Mouse (Mus musculus) lung, adult 2 months (tissue): ENCODE results near the gene Cys1. TPM values are rescaled to one million over a fixed set of nuclear protein-coding genes. Genes with fewer than 3 reads are reported as not detected.

Source experiments
- DNase-seq: peaks from one replicate; pipeline ENCODE4 v3.0.0; 2022
- H3K4me1 ChIP-seq: fragments of 200-500 bp; 2 replicates; pipeline ENCODE4 v1.6.1; 2011; ENCODE audit warnings: low read length; ENCODE audit not compliant: control insufficient read depth, insufficient read depth
- H3K4me3 ChIP-seq: fragments of 200-500 bp; replicated peaks from 2 replicates; pipeline ENCODE3; 2011; ENCODE audit warnings: low read depth, mild to moderate bottlenecking, control low read depth, low read length; ENCODE audit errors: extremely low read depth
- CTCF ChIP-seq: fragments of 200-500 bp; IDR thresholded peaks from 2 replicates; pipeline ENCODE4 v1.5.1; 2011; ENCODE audit warnings: mild to moderate bottlenecking, low read length, control low read depth; ENCODE audit not compliant: insufficient read depth
- POLR2A ChIP-seq: fragments of 200-500 bp; IDR thresholded peaks from 2 replicates; pipeline ENCODE4 v1.6.1; 2011; ENCODE audit warnings: low read depth, mild to moderate bottlenecking, control low read depth, low read length, borderline replicate concordance; ENCODE audit errors: extremely low read depth
- WGBS: fragments of 180-500 bp; shearing (Covaris S2); methylation state at CpG from one replicate; pipeline ENCODE4 v1.1.7; 2018; 5-methylcytosine and 5-hydroxymethylcytosine counted together
- polyA plus RNA-seq: library from polyadenylated mRNA; depleted of rRNA; stranded (reverse); fragments of >200 nt; gene quantifications from 2 replicates; pipeline ENCODE4 v1.2.3, GENCODE M21; 2012; rRNA removed

Gene Cys1
- polyA plus RNA-seq, 1 experiment: 16.7 TPM

DNA sequence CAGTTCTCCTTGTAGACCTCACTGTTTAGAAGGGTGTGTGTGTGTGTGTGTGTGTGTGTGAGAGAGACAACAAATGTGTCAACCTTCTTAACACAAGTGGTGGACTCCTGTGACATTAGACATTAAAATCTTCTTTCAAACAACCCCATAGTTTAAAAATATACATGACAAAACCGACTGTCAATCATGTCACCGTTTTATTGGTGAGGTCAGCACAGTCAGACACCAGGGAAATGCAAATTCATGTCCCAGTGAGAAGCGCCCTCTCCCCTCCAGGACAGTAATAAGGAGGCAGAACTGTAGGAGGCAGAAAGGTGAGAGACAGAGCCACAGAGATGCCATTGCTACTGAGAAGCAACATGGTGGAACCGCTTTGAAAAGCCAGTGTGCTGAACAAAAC is 49.2 kb downstream of the Cys1 start:
- TF ChIP-seq POLR2A (no peak), CTCF (no peak)
- 69% methylated on average over 4 of the region's 4 CpGs for WGBS
- Histone ChIP-seq H3K4me3 (no peak overlapping the region), H3K4me1 (no peaks in the 10 kb centered on the region)
- DNase-seq: no peak

DNA sequence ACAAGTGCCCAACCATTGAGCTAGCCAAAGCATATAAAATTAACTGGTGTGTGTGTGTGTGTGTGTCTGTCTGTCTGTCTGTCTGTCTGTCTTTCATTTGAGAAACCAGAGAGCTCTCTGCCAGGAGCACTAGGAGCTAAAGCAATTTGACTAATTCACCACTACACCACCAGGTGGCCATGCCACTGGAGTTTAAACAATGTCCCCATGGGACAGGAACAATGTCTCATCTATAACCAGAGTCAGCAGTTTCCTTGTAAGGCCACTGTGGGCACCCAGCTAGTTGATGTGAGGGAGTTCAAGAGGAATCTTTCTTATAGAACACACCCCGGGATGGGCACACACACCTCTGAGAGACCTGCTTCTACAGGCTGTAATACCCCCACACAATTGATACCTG is 51.4 kb downstream of the Cys1 start:
- WGBS: 52% methylated on average over 1 of the region's 1 CpGs
- Histone ChIP-seq H3K4me3 (no peak overlapping the region), H3K4me1 (no peaks in the 10 kb centered on the region)
- peak; percentile 35 for DNase-seq
- TF ChIP-seq CTCF (no peak), POLR2A (no peak)

DNA sequence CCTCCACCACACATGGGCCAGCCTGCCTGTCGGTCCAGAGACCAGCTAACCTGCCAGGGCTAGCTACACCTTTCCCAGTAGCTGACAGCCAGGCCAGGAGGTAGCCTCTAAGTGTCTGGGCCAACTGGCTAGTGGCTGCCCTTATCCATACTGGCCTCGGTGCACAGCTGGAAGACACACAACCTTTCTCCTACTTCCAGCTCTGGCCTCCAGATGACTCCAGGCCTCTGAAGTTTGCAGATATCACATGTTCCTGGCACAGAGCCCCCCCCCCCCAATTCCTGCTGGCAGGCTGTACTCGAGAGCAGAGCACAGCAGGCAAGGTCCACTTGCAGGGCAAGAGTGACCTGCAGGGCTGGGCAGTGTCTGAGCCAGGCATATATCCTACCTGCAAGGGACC is 54.4 kb downstream of the Cys1 start:
- WGBS: 65% methylated on average over 3 of the region's 3 CpGs
- Histone ChIP-seq H3K4me3 (no peak overlapping the region), H3K4me1 (no peaks in the 10 kb centered on the region)
- DNase-seq: no peak
- TF ChIP-seq POLR2A (no peak), CTCF (no peak)

DNA sequence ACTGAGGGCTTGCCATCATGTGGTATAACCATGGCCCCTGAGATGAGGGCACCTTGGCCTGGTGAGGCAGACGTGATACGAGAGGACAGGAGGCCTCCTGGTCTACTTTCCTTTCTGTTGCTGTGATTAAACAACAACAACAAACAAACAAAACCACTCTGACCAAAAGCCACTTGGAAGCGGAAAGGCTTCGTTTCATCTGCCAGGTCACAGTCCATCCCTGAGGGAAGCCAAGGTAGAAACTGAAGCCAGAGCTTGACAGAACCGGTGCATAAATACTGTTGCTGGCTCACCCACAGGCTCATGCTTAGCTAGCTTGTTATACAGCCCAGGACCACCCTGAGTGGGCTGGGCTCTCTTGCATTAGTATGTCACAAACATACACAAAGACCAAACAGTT is 55.2 kb downstream of the Cys1 start:
- no peak for TF ChIP-seq POLR2A
- TF ChIP-seq CTCF: no peak
- no peak overlapping the region for H3K4me3 ChIP-seq
- no peak for DNase-seq
- 84% methylated on average over 5 of the region's 5 CpGs for WGBS
- H3K4me1 ChIP-seq: no peaks in the 10 kb centered on the region

DNA sequence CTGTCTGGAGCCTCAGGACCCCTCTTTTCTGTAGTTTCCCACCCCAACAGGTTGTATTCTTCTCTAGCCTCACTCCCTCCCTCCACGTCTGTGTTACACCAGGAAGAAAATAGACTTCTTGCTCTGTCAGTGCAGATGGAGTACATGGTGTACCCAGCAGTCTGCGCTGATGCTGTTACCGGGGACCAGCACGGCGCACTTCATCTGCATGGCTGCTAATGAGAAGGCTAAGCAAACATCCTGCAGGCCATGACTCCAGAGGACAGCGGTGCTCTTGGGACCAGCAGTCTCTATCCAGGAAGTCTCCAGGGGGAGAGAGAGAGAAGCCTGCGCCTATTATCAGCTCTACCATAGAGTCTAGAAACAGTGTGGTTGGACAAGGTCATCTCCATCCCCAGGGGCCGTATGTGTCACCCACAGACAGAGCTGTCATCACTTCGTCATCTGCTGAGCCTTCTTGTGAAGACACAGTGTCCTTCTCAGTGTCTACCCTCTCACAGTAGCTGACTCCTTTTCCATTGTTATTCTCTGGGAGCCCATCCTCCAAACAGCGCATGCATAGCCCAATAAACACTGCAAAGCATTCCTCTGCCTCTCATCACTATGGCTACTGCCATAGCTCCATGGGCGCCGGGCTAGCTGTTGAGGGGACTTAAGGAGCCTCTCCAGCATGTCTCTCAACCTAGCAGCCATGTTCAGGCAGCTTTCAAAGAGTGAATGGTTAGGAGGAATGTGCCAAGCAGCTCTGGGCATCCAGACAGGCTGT is 57.9 kb downstream of the Cys1 start:
- Histone ChIP-seq H3K4me1 (no peaks in the 10 kb centered on the region), H3K4me3 (no peak overlapping the region)
- DNase-seq: no peak
- no peak for TF ChIP-seq CTCF
- TF ChIP-seq POLR2A: no peak
- WGBS: 61% methylated on average over 12 of the region's 12 CpGs

DNA sequence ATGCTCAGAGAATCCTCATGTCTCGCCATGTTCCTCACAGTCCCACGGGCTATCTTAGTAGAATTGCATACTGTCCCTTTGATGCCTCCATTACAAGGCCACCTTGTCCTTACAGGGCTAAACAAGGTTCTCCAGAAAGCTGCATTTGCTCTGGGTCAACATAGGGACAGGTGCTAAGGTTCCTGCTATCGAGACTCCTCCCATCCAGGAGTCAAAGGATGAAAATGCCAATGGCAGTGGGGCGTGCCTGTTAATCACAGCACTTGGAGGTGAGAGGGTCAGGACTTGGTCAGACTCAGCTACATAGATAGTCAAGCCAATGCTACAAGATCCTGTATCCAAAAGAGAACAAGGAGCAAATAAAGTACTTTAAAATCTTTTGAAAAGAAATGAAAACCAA is 62.2 kb downstream of the Cys1 start:
- no peaks in the 10 kb centered on the region for H3K4me1 ChIP-seq
- no peak for DNase-seq
- no peak overlapping the region for H3K4me3 ChIP-seq
- TF ChIP-seq POLR2A: no peak
- no peak for TF ChIP-seq CTCF
- WGBS: 71% methylated on average over 4 of the region's 4 CpGs

Other genes with a start within 250 kb of the Cys1 start
- gene Taf1b, start 183.5 kb downstream of the Cys1 start, polyA plus RNA-seq: 9.0 and 10.0 TPM in 2 replicates
- 2.2 and 6.5 TPM in 2 replicates for gene Grhl1, start 109.5 kb downstream of the Cys1 start, polyA plus RNA-seq
- gene Klf11, start 30.5 kb downstream of the Cys1 start, polyA plus RNA-seq: 22.1 and 35.2 TPM in 2 replicates
- 1.6 and 2.1 TPM in 2 replicates for gene Rrm2, start 26.4 kb upstream of the Cys1 start, polyA plus RNA-seq
- gene Mboat2, start 149.1 kb upstream of the Cys1 start, polyA plus RNA-seq: 3.0 and 4.0 TPM in 2 replicates